In genomic region chr19:5625311-5625710, GRCm38 (mm10) we compare ENCODE assay signal across 15 mouse cellular contexts. TPM values are rescaled to one million over a fixed set of nuclear protein-coding genes. Genes with fewer than 3 reads are reported as not detected.
DNase-seq lines count a peak whose midpoint lies in the region; ATAC-seq lines count a peak whose summit lies in the region.
"Had no signal": no experiment of that assay in that cellular context is flagged by ENCODE, and none has a peak within 500 bp of the region (broad histone marks: within the 10 kb centered on the region; RNA-seq: fewer than 3 reads in every experiment).

No protein-coding gene starts in this region.

- DNase-seq in left cerebral cortex, adult 8-10 months (ENCODE audit: low spot score in 2 of 2): no peak
- no peak for DNase-seq in left cerebral cortex, postnatal 10 days (ENCODE audit: extremely low spot score in 1 of 2, low spot score in 2 of 2)
- DNase-seq: adrenal gland, adult 2 months; adrenal gland, postnatal 10 days; adrenal gland, postnatal 25 days; cerebellum, adult 11 months; cerebellum, adult 2 months; cerebellum, adult 9-10 months; cerebellum, postnatal 10 days; cerebellum, postnatal 25 days had no signal

- peak; percentile 69 for ATAC-seq in granulocyte monocyte progenitor cell, adult 5-6 weeks (replicated peaks; ENCODE audit: poor library complexity, severe bottlenecking)
- ATAC-seq in megakaryocyte, adult 5-6 weeks (ENCODE audit: poor library complexity, severe bottlenecking): peak; percentile 57
- peak; percentile 72 for ATAC-seq in monocyte, adult 5-6 weeks (replicated peaks; ENCODE audit: insufficient number of reproducible peaks, low FRiP score, low TSS enrichment, poor library complexity, severe bottlenecking)
- ATAC-seq: forebrain, embryonic 14.5 days; forebrain, embryonic 16.5 days had no signal

- intact Hi-C loops in left cerebral cortex, postnatal 10 days (cut with DNase I): no loop called here

RNA-seq across cellular contexts. Expression of gene Rela, which starts 12.0 kb away (rescaled TPM):
- 37.1 and 46.4 TPM in 2 replicates for total RNA-seq in granulocyte monocyte progenitor cell, adult 5-6 weeks (2014; fragmentation: Nextera tagmentation)
- 25.4 and 31.7 TPM in 2 replicates for total RNA-seq in granulocyte monocyte progenitor cell, adult 5-6 weeks (2017)
- total RNA-seq in megakaryocyte, adult 5-6 weeks (2015): 51.9 and 56.6 TPM in 2 replicates
- total RNA-seq in megakaryocyte, adult 5-6 weeks (2017): 46.1 and 47.8 TPM in 2 replicates
- total RNA-seq in monocyte, adult 5-6 weeks (2017): 58.6 to 89.7 TPM (median 73.2 TPM) in 3 replicates
- total RNA-seq in left cerebral cortex, adult 8-10 months (2022): 10 to 100 TPM; 22.5 to 25.3 (median 23.7) TPM
- total RNA-seq in left cerebral cortex, postnatal 10 days (2021): 10 to 100 TPM; 21.3 to 21.9 TPM

RNA-seq across cellular contexts. Expression of gene Kat5, which starts 15.3 kb away (rescaled TPM):
- total RNA-seq in granulocyte monocyte progenitor cell, adult 5-6 weeks (2014; fragmentation: Nextera tagmentation): 27.9 and 52.2 TPM in 2 replicates
- 60.2 and 82.3 TPM in 2 replicates for total RNA-seq in granulocyte monocyte progenitor cell, adult 5-6 weeks (2017)
- total RNA-seq in megakaryocyte, adult 5-6 weeks (2015): 34.2 and 47.8 TPM in 2 replicates
- 69.4 and 73.9 TPM in 2 replicates for total RNA-seq in megakaryocyte, adult 5-6 weeks (2017)
- 65.5 to 109 TPM (median 99.2 TPM) in 3 replicates for total RNA-seq in monocyte, adult 5-6 weeks (2017)
- 100 to 1,000 TPM in 1 of 4 experiments, 10 to 100 TPM in 3; 87.3 to 115 (median 97.0) TPM for total RNA-seq in left cerebral cortex, adult 8-10 months (2022)
- total RNA-seq in left cerebral cortex, postnatal 10 days (2021): 10 to 100 TPM; 70.9 to 79.7 TPM

RNA-seq across cellular contexts. Expression of gene Rnaseh2c, which starts 23.6 kb away (rescaled TPM):
- 78.4 and 114 TPM in 2 replicates for total RNA-seq in granulocyte monocyte progenitor cell, adult 5-6 weeks (2014; fragmentation: Nextera tagmentation)
- 37.7 and 140 TPM in 2 replicates for total RNA-seq in granulocyte monocyte progenitor cell, adult 5-6 weeks (2017)
- total RNA-seq in megakaryocyte, adult 5-6 weeks (2015): 116 and 125 TPM in 2 replicates
- 94.6 and 136 TPM in 2 replicates for total RNA-seq in megakaryocyte, adult 5-6 weeks (2017)
- total RNA-seq in monocyte, adult 5-6 weeks (2017): 71.5 to 138 TPM (median 136 TPM) in 3 replicates
- total RNA-seq in left cerebral cortex, adult 8-10 months (2022): 10 to 100 TPM; 68.0 to 88.2 (median 72.1) TPM
- 10 to 100 TPM; 68.2 to 71.7 TPM for total RNA-seq in left cerebral cortex, postnatal 10 days (2021)

RNA-seq across cellular contexts. Expression of gene Sipa1, which starts 38.2 kb away (rescaled TPM):
- total RNA-seq in granulocyte monocyte progenitor cell, adult 5-6 weeks (2014; fragmentation: Nextera tagmentation): 56.8 and 65.9 TPM in 2 replicates
- total RNA-seq in granulocyte monocyte progenitor cell, adult 5-6 weeks (2017): 17.3 and 20.8 TPM in 2 replicates
- 50.8 and 65.8 TPM in 2 replicates for total RNA-seq in megakaryocyte, adult 5-6 weeks (2015)
- 50.1 and 78.7 TPM in 2 replicates for total RNA-seq in megakaryocyte, adult 5-6 weeks (2017)
- total RNA-seq in monocyte, adult 5-6 weeks (2017): 83.5 to 149 TPM (median 83.8 TPM) in 3 replicates
- 10 to 100 TPM; 12.5 to 20.7 (median 14.9) TPM for total RNA-seq in left cerebral cortex, adult 8-10 months (2022)
- 10 to 100 TPM; 24.6 to 26.5 TPM for total RNA-seq in left cerebral cortex, postnatal 10 days (2021)

RNA-seq across cellular contexts. Expression of gene Ap5b1, which starts 57.5 kb away (rescaled TPM):
- 5.7 and 17.5 TPM in 2 replicates for total RNA-seq in granulocyte monocyte progenitor cell, adult 5-6 weeks (2014; fragmentation: Nextera tagmentation)
- total RNA-seq in granulocyte monocyte progenitor cell, adult 5-6 weeks (2017): 7.5 and 10.4 TPM in 2 replicates
- total RNA-seq in megakaryocyte, adult 5-6 weeks (2015): 18.3 and 23.2 TPM in 2 replicates
- total RNA-seq in megakaryocyte, adult 5-6 weeks (2017): 16.4 and 22.5 TPM in 2 replicates
- 13.2 to 18.0 TPM (median 16.1 TPM) in 3 replicates for total RNA-seq in monocyte, adult 5-6 weeks (2017)
- 1 to 10 TPM; 6.9 to 9.1 (median 7.8) TPM for total RNA-seq in left cerebral cortex, adult 8-10 months (2022)
- 1 to 10 TPM; 8.3 to 9.2 TPM for total RNA-seq in left cerebral cortex, postnatal 10 days (2021)
